Mouse (Mus musculus): ENCODE data around the gene Nlrp9c. TPM values are rescaled to one million over a fixed set of nuclear protein-coding genes. Genes with fewer than 3 reads are reported as not detected.

Nlrp9c gene
- polyA plus RNA-seq (2012; rRNA removed): not detected in 2 replicates

GRCm38 (mm10) chr7:26403600-26403999 is at the start of gene Nlrp9c:
Gene Nlrp9c (minus strand): TSS chr7:26403700.

GRCm38 (mm10) chr7:26434813-26435212 is 31.3 kb upstream of the Nlrp9c start, which contains the start of gene Nlrp4a:
Gene Nlrp4a (plus strand): TSS chr7:26435113.

GRCm38 (mm10) chr7:26306926-26307325 is 96.6 kb downstream of the Nlrp9c start, which contains the start of gene Cyp2a4:
Gene Cyp2a4 (plus strand): TSS chr7:26307169.

Other genes with a start within 250 kb of the Nlrp9c start
- not detected in 2 replicates for gene Cyp2b9, start 230.3 kb downstream of the Nlrp9c start, polyA plus RNA-seq (2012; rRNA removed)
- gene Vmn1r184, start 143.4 kb downstream of the Nlrp9c start, polyA plus RNA-seq (2012; rRNA removed): not detected in 2 replicates
- gene Cyp2a4, start 96.5 kb downstream of the Nlrp9c start, polyA plus RNA-seq (2012; rRNA removed): not detected in 2 replicates
- not detected in 2 replicates for gene Nlrp4a, start 31.4 kb upstream of the Nlrp9c start, polyA plus RNA-seq (2012; rRNA removed)
- not detected in 2 replicates for gene Nlrp9a, start 131.3 kb upstream of the Nlrp9c start, polyA plus RNA-seq (2012; rRNA removed)
- not detected in 2 replicates for gene Vmn1r185, start 214.8 kb upstream of the Nlrp9c start, polyA plus RNA-seq (2012; rRNA removed)